Mouse (Mus musculus): Measurements from ENCODE around the gene Narfl.

DNA sequence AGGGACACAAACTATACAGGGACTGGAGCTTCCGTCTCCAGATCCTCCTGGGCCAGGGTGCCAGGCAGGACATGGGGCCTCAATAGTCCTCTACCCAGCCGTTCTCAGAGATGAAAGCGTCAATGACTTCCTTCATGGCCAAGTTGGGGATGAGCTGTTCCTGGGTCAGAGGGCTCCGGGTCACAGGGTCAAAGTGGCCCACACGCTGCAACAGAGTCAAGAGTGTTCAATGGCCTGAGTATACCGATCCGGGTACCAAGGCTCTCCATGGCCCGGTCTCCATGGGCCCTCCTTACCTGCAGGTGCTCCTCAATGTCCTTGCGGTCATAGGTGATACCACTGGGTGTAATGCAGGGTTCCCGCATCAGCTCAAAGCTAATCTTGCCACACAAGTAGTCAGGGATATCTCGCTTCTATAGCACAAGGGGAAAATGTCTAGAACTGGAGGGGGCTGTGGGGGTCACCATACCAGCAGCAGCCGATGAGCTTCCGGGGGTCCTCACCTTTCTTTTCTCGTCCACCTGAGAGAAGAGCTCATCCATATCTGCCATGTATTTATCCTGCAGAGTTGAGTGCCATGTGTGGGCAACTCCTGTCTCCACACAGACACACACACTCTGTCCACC lies 57.3 kb downstream of the Narfl start:
- TF ChIP-seq FLI1 (IDR thresholded peaks at IDR 0.05; ENCODE audit: low read length): no peak
- TF ChIP-seq GATA1 (IDR thresholded peaks at IDR 0.05; ENCODE audit: borderline replicate concordance, low read length): no peak

Measured in megakaryocyte, embryonic 14.5 days (primary cell).